In the genomic region with DNA sequence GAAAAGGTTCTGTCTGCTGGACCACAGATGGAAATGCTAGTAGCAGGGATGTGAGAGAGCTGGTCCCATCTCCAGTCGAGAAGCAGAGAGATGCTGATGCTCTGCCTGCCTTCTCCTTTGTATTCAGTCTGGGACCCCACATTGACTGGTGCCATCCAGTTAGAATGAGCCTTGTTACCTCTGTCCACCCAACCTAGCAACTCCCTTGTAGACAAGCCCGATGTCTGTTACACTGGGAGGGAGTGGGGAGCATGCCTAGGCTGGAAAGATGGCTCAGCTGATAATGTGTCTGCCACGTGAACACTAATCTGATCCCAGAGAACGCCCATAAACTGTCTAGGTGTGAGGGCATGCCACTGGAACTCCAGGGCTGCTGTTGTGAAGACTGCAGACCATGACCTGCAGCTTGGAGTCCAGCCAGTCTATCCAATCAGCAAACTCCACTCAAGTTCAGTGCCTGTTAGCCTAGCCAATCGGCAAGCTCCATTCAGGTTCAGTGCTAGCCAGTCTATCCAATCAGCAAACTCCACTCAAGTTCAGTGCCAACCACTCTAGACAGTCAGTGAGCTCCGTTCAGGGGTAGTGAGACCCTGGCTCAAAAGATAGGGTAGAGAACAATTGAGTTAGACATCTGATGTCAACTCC, we compare ENCODE assay signal across 16 mouse cellular contexts. TPM values are rescaled to one million over a fixed set of nuclear protein-coding genes. Genes with fewer than 3 reads are reported as not detected.
A peak's percentile ranks its signal among the peaks of the same experiment; 100 is the strongest.
DNase-seq lines count a peak whose midpoint lies in the region; ATAC-seq and TF ChIP-seq lines count a peak whose summit lies in the region.
"Had no signal": no experiment of that assay in that cellular context is flagged by ENCODE, and none has a peak within 500 bp of the region (broad histone marks: within the 10 kb centered on the region; RNA-seq: fewer than 3 reads in every experiment).

No protein-coding gene starts in this region.

- H3K27me3 ChIP-seq in liver, adult 2 months (ENCODE audit: control insufficient read depth, insufficient read depth, low read length) = no peaks in the 10 kb centered on the region
- no peaks in the 10 kb centered on the region for H3K27me3 ChIP-seq in liver, embryonic 11.5 days (replicated peaks; ENCODE audit: control insufficient read depth, insufficient read depth, low read length)
- H3K27me3 ChIP-seq in CH12.LX (replicated peaks) = no peaks in the 10 kb centered on the region
- H3K27me3 ChIP-seq in limb, embryonic 10.5 days (ENCODE audit: low read depth, poor library complexity, severe bottlenecking) = no peaks in the 10 kb centered on the region
- H3K27me3 ChIP-seq: embryonic facial prominence, embryonic 12.5 days; liver, embryonic 13.5 days; neural tube, embryonic 15.5 days had no signal

- no peak for TF ChIP-seq EP300 in CH12.LX (IDR thresholded peaks at IDR 0.05; ENCODE audit: low read length)

- ATAC-seq in liver, embryonic 11.5 days (replicated peaks; ENCODE audit: low FRiP score) = no peak
- ATAC-seq in monocyte, adult 5-6 weeks (replicated peaks; ENCODE audit: insufficient number of reproducible peaks, low FRiP score, low TSS enrichment, poor library complexity, severe bottlenecking) = 0 out of 2 replicates have a peak, but pooled peaks have one; percentile 8

- no peaks in the 10 kb centered on the region for H3K4me1 ChIP-seq in liver, adult 2 months (ENCODE audit: control insufficient read depth, insufficient read depth, low read length)
- H3K4me1 ChIP-seq in liver, embryonic 11.5 days (replicated peaks; ENCODE audit: control insufficient read depth, insufficient read depth, low read length) = no peaks in the 10 kb centered on the region
- H3K4me1 ChIP-seq in CH12.LX (ENCODE audit: control insufficient read depth in 1 of 2, insufficient read depth in 2 of 2) = peaks cover 11 to 26% of the 10 kb centered on the region in 2 experiments
- H3K4me1 ChIP-seq in limb, embryonic 10.5 days = no peaks in the 10 kb centered on the region
- H3K4me1 ChIP-seq: embryonic facial prominence, embryonic 12.5 days; hindbrain, embryonic 10.5 days; neural tube, embryonic 15.5 days had no signal

- no peak overlapping the region for H3K4me2 ChIP-seq in liver, embryonic 11.5 days
- H3K4me2 ChIP-seq in CH12.LX (ENCODE audit: insufficient read depth, low read depth, poor library complexity, severe bottlenecking) = 0 out of 2 replicates have a peak overlapping the region, but pooled peaks have one; percentile 30
- H3K4me2 ChIP-seq: embryonic facial prominence, embryonic 12.5 days; liver, embryonic 13.5 days; midbrain, embryonic 11.5 days; neural tube, embryonic 15.5 days had no signal

- WGBS in liver, adult 2 months = 69% methylated on average over 6 of the region's 6 CpGs
- whole genome bisulfite sequencing in liver, embryonic 11.5 days = 72% methylated on average over 6 of the region's 6 CpGs
- 79% methylated on average over 6 of the region's 6 CpGs for WGBS in limb, embryonic 10.5 days

- H3K9me3 ChIP-seq in liver, embryonic 11.5 days (ENCODE audit: control insufficient read depth, low read length) = no peaks in the 10 kb centered on the region
- H3K9me3 ChIP-seq in CH12.LX (replicated peaks; ENCODE audit: low read length) = no peaks in the 10 kb centered on the region
- H3K9me3 ChIP-seq in limb, embryonic 10.5 days (replicated peaks) = no peaks in the 10 kb centered on the region
- H3K9me3 ChIP-seq: embryonic facial prominence, embryonic 12.5 days; hindbrain, embryonic 10.5 days; liver, embryonic 13.5 days; neural tube, embryonic 15.5 days had no signal

- TF ChIP-seq RAD21 in CH12.LX (IDR thresholded peaks at IDR 0.05; ENCODE audit: low read depth, low read length) = no peak

- no peak overlapping the region for H3K27ac ChIP-seq in liver, adult 2 months (replicated peaks; ENCODE audit: insufficient read depth, low read depth, low read length)
- no peak overlapping the region for H3K27ac ChIP-seq in liver, embryonic 11.5 days (ENCODE audit: low read depth, low read length)
- no peak overlapping the region for H3K27ac ChIP-seq in CH12.LX (ENCODE audit: insufficient read depth, low read depth)
- H3K27ac ChIP-seq in limb, embryonic 10.5 days = no peak overlapping the region
- H3K27ac ChIP-seq: embryonic facial prominence, embryonic 12.5 days; hindbrain, embryonic 10.5 days; kidney, postnatal 0 days; liver, embryonic 13.5 days; neural tube, embryonic 15.5 days had no signal

- in situ Hi-C loops in CH12.LX (cut with MboI; ENCODE audit: low pct_ligation_motif_present, low pct_unique_long_range_greater_than_20kb, low sequenced_read_pairs) = loop anchor here (10.0 kb wide), 1 partner anchor 174 kb away; no protein-coding TSS in a partner anchor

- TF ChIP-seq POLR2A in liver, adult 2 months (IDR thresholded peaks at IDR 0.05; ENCODE audit: extremely low read depth, insufficient read depth, low read length) = no peak
- TF ChIP-seq POLR2A in CH12.LX (IDR thresholded peaks at IDR 0.05; ENCODE audit: low read depth, low read length) = no peak

- no peak overlapping the region for H3K9ac ChIP-seq in liver, adult 2 months (ENCODE audit: low read depth, low read length)
- no peak overlapping the region for H3K9ac ChIP-seq in liver, embryonic 11.5 days (ENCODE audit: low read depth, low read length)
- no peak overlapping the region for H3K9ac ChIP-seq in CH12.LX (ENCODE audit: insufficient read depth, low read depth)
- H3K9ac ChIP-seq: embryonic facial prominence, embryonic 12.5 days; liver, embryonic 13.5 days; neural tube, embryonic 15.5 days had no signal

- no peaks in the 10 kb centered on the region; the same call in 1 of the 2 replicates for H3K36me3 ChIP-seq in liver, adult 2 months (ENCODE audit: control insufficient read depth, insufficient read depth, low read length)
- H3K36me3 ChIP-seq in liver, embryonic 11.5 days (ENCODE audit: control insufficient read depth, insufficient read depth, low read length) = no peaks in the 10 kb centered on the region
- H3K36me3 ChIP-seq in CH12.LX (replicated peaks in 1 of 2; ENCODE audit: control insufficient read depth in 1 of 2, insufficient read depth in 1 of 2, low read length in 1 of 2) = peaks cover 20 to 30% of the 10 kb centered on the region in 2 experiments
- no peaks in the 10 kb centered on the region for H3K36me3 ChIP-seq in limb, embryonic 10.5 days
- H3K36me3 ChIP-seq: hindbrain, embryonic 10.5 days; neural tube, embryonic 15.5 days had no signal

- intact Hi-C loops in heart, postnatal 36 days (cut with DNase I) = loop anchor here (5.0 kb wide), 1 partner anchor 186 kb away; no protein-coding TSS in a partner anchor

- peak; percentile 91 for DNase-seq in heart, adult 11 months
- no peak for DNase-seq in heart, postnatal 36 days
- peak; percentile 10 for DNase-seq in liver, adult 2 months (ENCODE audit: extremely low read depth, low read depth, low spot score)
- no peak for DNase-seq in liver, embryonic 11.5 days (ENCODE audit: low spot score)
- no peak for DNase-seq in CH12.LX (ENCODE audit: extremely low read depth)
- DNase-seq in limb, embryonic 10.5 days (ENCODE audit: low spot score) = no peak
- DNase-seq in left cerebral cortex, adult 8-10 months (ENCODE audit: low spot score in 2 of 2) = no peak

- dilution Hi-C loops in CH12.LX (cut with MboI; ENCODE audit: extremely low pct_ligation_motif_present, extremely low pct_unique_long_range_greater_than_20kb, low sequenced_read_pairs) = no loop called here

- no peak overlapping the region for H3K4me3 ChIP-seq in liver, adult 2 months (ENCODE audit: insufficient read depth, low read depth, low read length)
- no peak overlapping the region for H3K4me3 ChIP-seq in liver, embryonic 11.5 days (ENCODE audit: low read depth, low read length)
- no peak overlapping the region for H3K4me3 ChIP-seq in CH12.LX (replicated peaks in 1 of 3; ENCODE audit: low read depth in 2 of 3, low read length in 2 of 3, poor library complexity in 1 of 3)
- H3K4me3 ChIP-seq in limb, embryonic 10.5 days = no peak overlapping the region
- H3K4me3 ChIP-seq: embryonic facial prominence, embryonic 12.5 days; hindbrain, embryonic 10.5 days; liver, embryonic 13.5 days; neural tube, embryonic 15.5 days had no signal

- TF ChIP-seq CTCF in liver, adult 2 months (IDR thresholded peaks at IDR 0.05; ENCODE audit: low read depth, low read length) = no peak
- no peak for TF ChIP-seq CTCF in CH12.LX (conservative IDR thresholded peaks at IDR 0.05 in 1 of 2, IDR thresholded peaks at IDR 0.05 in 1 of 2; ENCODE audit: low read depth in 2 of 2, low read length in 2 of 2)

- no peaks in the 10 kb centered on the region for H3K79me2 ChIP-seq in liver, adult 2 months (ENCODE audit: control insufficient read depth, insufficient read depth, low read length)
- H3K79me2 ChIP-seq in CH12.LX (replicated peaks; ENCODE audit: control insufficient read depth, extremely low read depth, insufficient read depth, poor library complexity, severe bottlenecking) = no peaks in the 10 kb centered on the region

TF ChIP-seq in CH12.LX, 34 proteins besides CTCF, POLR2A, EP300 and RAD21 (continues in another document):
- TF ChIP-seq UBTF (IDR thresholded peaks at IDR 0.05; ENCODE audit: low read depth, low read length) (no peak), NELFE (IDR thresholded peaks at IDR 0.05; ENCODE audit: low read depth, low read length) (no peak), MAZ (IDR thresholded peaks at IDR 0.05; ENCODE audit: low read depth, low read length) (no peak), MEF2A (IDR thresholded peaks at IDR 0.05; ENCODE audit: borderline replicate concordance, low read depth, low read length) (no peak), HCFC1 (IDR thresholded peaks at IDR 0.05; ENCODE audit: low read depth, low read length) (no peak), KAT2A (IDR thresholded peaks at IDR 0.05; ENCODE audit: insufficient replicate concordance, low read length) (no peak)

RNA-seq across cellular contexts. Expression of gene 4930402F06Rik, which starts 1.3 kb away (rescaled TPM):
- not detected for total RNA-seq in heart, postnatal 36 days (2021)
- not detected in 2 replicates for total RNA-seq in liver, adult 2 months (2014; rRNA removed)
- polyA plus RNA-seq in liver, adult 2 months (2012; rRNA removed) = not detected in 2 replicates
- not detected in 2 replicates for polyA plus RNA-seq in liver, embryonic 11.5 days (2014; fragmentation: Nextera tagmentation; extraction: Ambion mirVana)
- total RNA-seq in CH12.LX (2012; rRNA removed) (not detected in 2 replicates), CH12.LX (2014; rRNA removed) (not detected in 2 replicates)
- polyA plus RNA-seq in CH12.LX (2012; ENCODE audit: insufficient read length, low read depth) = not detected in 2 replicates
- total RNA-seq in monocyte, adult 5-6 weeks (2017) = not detected in 3 replicates
- polyA plus RNA-seq in limb, embryonic 10.5 days (2016; fragmentation: Nextera tagmentation; extraction: Ambion mirVana) = not detected in 2 replicates
- total RNA-seq in left cerebral cortex, adult 8-10 months (2022) = not detected
- total RNA-seq: adrenal gland, postnatal 25 days; left cerebral cortex, adult 18-20 months had no signal
- polyA plus RNA-seq: embryonic facial prominence, embryonic 12.5 days; hindbrain, embryonic 10.5 days; kidney, postnatal 0 days; liver, embryonic 13.5 days; midbrain, embryonic 11.5 days; neural tube, embryonic 15.5 days had no signal

RNA-seq across cellular contexts. Expression of gene 4930568D16Rik, which starts 30.8 kb away (rescaled TPM):
- total RNA-seq in heart, postnatal 36 days (2021) = not detected
- total RNA-seq in liver, adult 2 months (2014; rRNA removed) = not detected in 2 replicates
- polyA plus RNA-seq in liver, adult 2 months (2012; rRNA removed) = not detected in 2 replicates
- not detected in 2 replicates for polyA plus RNA-seq in liver, embryonic 11.5 days (2014; fragmentation: Nextera tagmentation; extraction: Ambion mirVana)
- total RNA-seq in CH12.LX (2012; rRNA removed) (not detected in 2 replicates), CH12.LX (2014; rRNA removed) (not detected in 2 replicates)
- not detected in 2 replicates for polyA plus RNA-seq in CH12.LX (2012; ENCODE audit: insufficient read length, low read depth)
- total RNA-seq in monocyte, adult 5-6 weeks (2017) = not detected in 3 replicates
- polyA plus RNA-seq in limb, embryonic 10.5 days (2016; fragmentation: Nextera tagmentation; extraction: Ambion mirVana) = not detected in 2 replicates
- total RNA-seq in left cerebral cortex, adult 8-10 months (2022) = not detected
- total RNA-seq: adrenal gland, postnatal 25 days; left cerebral cortex, adult 18-20 months had no signal
- polyA plus RNA-seq: embryonic facial prominence, embryonic 12.5 days; hindbrain, embryonic 10.5 days; kidney, postnatal 0 days; liver, embryonic 13.5 days; midbrain, embryonic 11.5 days; neural tube, embryonic 15.5 days had no signal

Comparison
In these comparisons a context has a peak if more than half of its experiments do, and no peak if none do; other contexts are left out.
1. DNase-seq: peak in heart, adult 11 months (single experiment) and liver, adult 2 months (single experiment); none in heart, postnatal 36 days (0 of 2), liver, embryonic 11.5 days (single experiment), CH12.LX (single experiment), limb, embryonic 10.5 days (single experiment) and left cerebral cortex, adult 8-10 months (0 of 2).